Mouse (Mus musculus) urinary bladder, postnatal 4 days (tissue): ENCODE results near the gene Neurod6.
"Not testable (repeated sequence)": the region's sequence is repeated elsewhere in the genome, so short reads cannot be mapped to it uniquely, and the experiment has no call there.

Source experiments
- DNase-seq, 2 experiments: peaks; one replicate each; pipeline ENCODE4 v3.0.0; 2021 to 2022; ENCODE audit warnings: low spot score in 2 of 2

Gene Neurod6

GRCm38 (mm10) chr6:55680974-55681373 lies at the start of gene Neurod6:
Neurod6 (minus strand) TSS chr6:55681263.
- no peak for DNase-seq

GRCm38 (mm10) chr6:55717209-55717608 lies 36.1 kb upstream of the Neurod6 start:
- DNase-seq = peak; percentile 27 to 72

- no peak for DNase-seq
These were observed 34.4 kb upstream of the Neurod6 start for GRCm38 (mm10) chr6:55715446-55715845.

- DNase-seq = not testable (repeated sequence)
These were observed 29.9 kb upstream of the Neurod6 start for GRCm38 (mm10) chr6:55710913-55711312.

- DNase-seq = no peak
These were observed 23.7 kb upstream of the Neurod6 start for GRCm38 (mm10) chr6:55704759-55705104.

- DNase-seq = no peak
These were observed 23.1 kb upstream of the Neurod6 start for GRCm38 (mm10) chr6:55704061-55704758.

GRCm38 (mm10) chr6:55700392-55701386 lies 19.6 kb upstream of the Neurod6 start:
- no peak for DNase-seq

- no peak for DNase-seq
These were observed 9.0 kb upstream of the Neurod6 start for GRCm38 (mm10) chr6:55690015-55690531.

GRCm38 (mm10) chr6:55683506-55683905 lies 2.4 kb upstream of the Neurod6 start:
- DNase-seq = no peak

- no peak for DNase-seq
These were observed 1.8 kb upstream of the Neurod6 start for GRCm38 (mm10) chr6:55682886-55683285.

- no peak for DNase-seq
These were observed 2.4 kb downstream of the Neurod6 start for GRCm38 (mm10) chr6:55678571-55679185.

GRCm38 (mm10) chr6:55677326-55677725 lies 3.7 kb downstream of the Neurod6 start:
- DNase-seq = no peak

GRCm38 (mm10) chr6:55676663-55677311 lies 4.3 kb downstream of the Neurod6 start:
- peak in 1 of 2 experiments; percentile 19 for DNase-seq

GRCm38 (mm10) chr6:55676141-55676662 lies 4.9 kb downstream of the Neurod6 start:
- no peak for DNase-seq

- no peak for DNase-seq
These were observed 13.3 kb downstream of the Neurod6 start for GRCm38 (mm10) chr6:55667801-55668200.

GRCm38 (mm10) chr6:55661126-55661915 lies 19.7 kb downstream of the Neurod6 start:
- DNase-seq = no peak

- DNase-seq = no peak
These were observed 31.1 kb downstream of the Neurod6 start for GRCm38 (mm10) chr6:55649996-55650395.

- no peak for DNase-seq
These were observed 31.5 kb downstream of the Neurod6 start for GRCm38 (mm10) chr6:55649581-55649980.

GRCm38 (mm10) chr6:55648886-55649285 lies 32.2 kb downstream of the Neurod6 start:
- no peak for DNase-seq

GRCm38 (mm10) chr6:55647771-55648280 lies 33.2 kb downstream of the Neurod6 start:
- no peak for DNase-seq
